Mouse (Mus musculus) forelimb bud, embryonic 11.5 days (tissue): ENCODE results near the gene Tubb2b.

Experiments
- DNase-seq: peaks from one replicate; pipeline ENCODE4 v3.0.0-alpha.2; 2012; ENCODE audit warnings: low read depth, low spot score

Tubb2b gene

DNA sequence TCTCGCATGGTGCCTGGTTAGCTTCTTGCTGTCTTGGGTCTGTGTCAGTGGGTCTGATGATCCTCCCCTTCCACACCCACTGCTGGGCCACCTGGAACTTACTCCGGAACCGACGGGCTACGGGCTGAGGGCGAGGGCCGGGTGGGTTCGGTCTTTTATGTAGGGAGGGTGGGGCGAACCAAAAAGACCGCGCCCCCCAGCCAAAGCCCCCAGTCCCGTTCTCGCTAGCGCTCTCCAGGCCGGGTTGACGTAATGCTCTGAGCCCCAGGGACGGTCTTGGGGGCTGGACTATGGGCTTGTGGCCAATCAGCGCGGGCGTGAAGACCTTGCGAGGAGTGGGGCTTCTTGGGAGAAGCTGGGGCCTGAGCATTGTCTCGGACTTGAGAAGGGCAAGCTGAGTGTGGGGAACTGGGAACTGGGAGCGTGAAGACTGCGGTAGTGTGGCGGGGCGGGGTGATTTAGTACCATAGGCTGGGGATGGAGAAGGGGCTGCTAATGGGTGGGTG is at the start of gene Tubb2b:
Tubb2b (minus strand) TSS at position 241 of the 506 bp plus-strand sequence.
- peak; percentile 86 for DNase-seq

DNA sequence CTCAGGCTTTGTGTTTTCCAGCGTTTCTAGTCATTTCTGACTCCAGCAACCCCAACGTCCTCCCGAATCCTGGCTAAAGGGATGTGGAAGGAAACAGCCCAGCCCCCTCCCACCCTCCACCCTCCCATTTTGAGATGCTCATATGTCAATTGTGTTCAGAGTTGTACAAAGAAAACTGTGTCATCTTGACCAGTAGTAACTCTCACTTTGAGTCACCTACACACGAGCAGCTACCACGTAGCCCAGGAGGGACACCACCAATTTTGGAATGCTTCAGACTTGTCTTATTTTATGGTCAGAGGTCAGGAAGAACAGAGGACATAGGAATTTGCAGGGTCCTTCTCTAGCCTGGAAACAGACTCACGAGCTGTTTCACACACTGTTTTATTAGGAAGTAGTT is 43.8 kb upstream of the Tubb2b start:
- DNase-seq, result no peak

DNA sequence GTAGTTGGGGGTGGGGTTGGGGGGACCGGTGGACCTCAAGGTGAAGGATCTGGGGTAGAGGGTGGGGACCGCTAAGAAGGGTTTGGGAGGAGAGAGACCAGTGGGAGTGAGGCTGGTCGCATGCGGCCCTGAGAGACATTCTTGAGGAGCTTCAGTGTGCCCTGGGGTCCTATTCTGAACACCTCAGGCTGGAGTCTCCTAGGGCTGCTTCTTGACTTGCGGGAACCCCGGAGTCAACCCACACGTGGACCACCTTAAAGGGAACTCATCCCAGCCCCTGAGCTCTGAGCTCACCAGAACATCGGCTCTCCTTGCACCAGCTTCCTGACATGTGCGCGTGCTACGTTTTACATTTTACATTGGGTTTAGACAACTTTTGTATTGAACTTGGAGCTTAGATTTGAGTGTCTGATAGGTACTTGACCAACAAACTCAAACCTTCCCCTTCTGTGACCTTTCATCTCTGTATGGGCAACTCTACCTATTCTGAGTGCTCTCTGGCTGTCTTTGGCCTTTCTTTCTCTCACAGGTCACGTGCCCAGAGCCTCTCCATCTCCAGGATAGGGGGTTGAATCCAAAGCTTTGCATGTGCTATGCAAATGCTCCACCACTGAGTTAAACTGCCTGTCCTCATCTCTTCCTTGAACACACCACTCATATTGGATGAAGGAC is 33.2 kb upstream of the Tubb2b start:
- DNase-seq, result no peak

DNA sequence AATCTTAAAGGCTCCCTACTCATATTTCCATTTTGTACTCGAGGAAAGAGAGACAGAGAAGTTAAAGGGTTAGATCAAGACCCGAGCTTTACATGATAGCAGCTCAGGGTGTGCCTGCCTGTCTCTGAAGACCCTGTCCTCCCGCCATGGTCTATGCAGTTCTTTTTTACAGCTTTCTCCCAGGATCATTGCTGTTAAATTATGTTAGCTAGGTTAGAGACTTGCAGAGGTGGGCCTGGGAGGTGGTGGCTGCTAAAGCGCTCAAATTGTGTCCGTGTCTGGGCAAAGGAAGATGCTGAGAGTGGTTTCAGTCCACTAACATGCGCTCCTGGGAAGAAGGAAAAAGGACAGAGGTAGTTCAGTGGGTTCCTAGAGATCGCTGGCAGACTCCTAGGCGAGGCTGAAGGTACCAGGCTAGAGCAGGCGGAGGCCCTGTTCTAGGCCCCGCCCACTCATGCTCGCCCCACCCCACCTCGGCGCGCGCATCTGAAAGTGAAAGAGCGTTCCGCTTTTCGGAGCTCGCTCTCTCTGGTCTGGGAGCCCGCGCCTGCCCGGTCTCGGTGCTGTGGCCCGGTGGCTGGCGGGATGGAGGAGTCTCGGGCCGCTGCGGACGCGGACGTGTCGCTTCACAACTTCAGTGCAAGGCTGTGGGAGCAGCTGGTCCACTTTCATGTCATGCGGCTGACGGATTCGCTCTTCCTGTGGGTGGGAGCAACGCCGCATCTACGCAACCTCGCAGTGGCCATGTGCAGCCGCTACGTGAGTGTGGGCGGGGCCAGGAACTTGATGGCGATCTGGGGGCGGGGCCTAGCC is 32.4 kb upstream of the Tubb2b start, which contains the start of gene Psmg4:
Psmg4 (plus strand) TSS at position 474 of the 813 bp plus-strand sequence.
- DNase-seq, result peak; percentile 90

DNA sequence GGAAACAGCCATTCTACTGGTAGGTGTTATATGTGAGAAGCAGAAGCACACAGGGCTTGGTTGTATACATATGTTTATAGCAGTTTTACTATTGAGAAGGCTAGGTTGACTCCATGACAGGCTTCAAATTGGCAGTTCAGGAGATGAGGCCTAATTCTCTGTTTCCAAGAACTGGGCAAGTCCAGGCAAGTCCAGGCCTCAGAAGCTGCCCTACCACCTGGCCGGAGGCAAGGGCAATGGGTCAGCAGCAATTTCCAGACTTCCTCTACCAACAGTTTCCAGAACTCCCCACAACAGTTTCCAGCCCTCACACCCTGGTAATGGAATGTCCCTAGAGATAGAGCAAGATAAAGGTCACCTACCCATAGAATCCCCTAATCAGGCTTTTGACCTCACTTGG is 29.7 kb upstream of the Tubb2b start:
- DNase-seq, result no peak

DNA sequence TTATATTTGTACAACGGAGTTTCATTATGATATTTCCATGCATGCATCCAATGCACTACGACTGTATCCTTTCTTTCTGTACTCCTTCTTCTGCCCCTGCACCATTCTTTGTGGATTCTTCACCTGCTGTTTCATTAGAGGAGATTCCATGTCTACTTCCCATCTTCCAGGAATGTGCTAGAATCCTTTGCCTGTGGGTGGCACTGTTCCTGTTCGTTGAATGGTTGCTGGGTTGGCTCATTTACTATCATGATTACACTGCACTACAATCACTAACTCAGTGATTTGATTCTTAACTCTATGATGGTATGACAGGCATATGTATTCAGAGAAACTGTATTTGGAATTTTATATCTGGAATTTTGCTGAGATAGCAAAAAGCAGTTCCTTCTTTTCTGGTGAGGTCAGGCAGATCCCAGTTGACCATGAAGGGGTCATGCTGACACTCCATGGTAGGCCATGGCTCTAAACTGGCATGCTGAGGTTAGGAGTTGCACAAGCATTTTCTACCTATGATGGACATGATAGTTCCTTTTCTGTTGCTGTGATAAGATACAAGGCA is 27.4 kb upstream of the Tubb2b start:
- DNase-seq, result no peak

DNA sequence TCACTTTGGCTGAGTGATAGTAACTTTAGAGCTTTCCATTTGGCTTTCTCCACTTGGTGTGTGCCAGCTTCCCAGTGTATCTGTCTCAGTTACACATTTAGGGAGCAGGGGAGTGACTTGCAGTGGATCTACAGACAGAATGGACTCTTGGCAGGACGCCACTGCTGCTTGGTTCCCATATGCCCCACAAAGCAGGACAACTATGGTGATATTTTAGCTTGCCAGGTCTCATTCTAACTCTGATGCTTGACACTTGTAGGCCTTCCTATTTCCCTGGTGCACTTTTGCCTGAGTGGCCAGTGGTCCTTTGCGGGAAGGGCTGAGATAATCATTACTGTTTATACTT is 26.5 kb upstream of the Tubb2b start:
- DNase-seq, result no peak

DNA sequence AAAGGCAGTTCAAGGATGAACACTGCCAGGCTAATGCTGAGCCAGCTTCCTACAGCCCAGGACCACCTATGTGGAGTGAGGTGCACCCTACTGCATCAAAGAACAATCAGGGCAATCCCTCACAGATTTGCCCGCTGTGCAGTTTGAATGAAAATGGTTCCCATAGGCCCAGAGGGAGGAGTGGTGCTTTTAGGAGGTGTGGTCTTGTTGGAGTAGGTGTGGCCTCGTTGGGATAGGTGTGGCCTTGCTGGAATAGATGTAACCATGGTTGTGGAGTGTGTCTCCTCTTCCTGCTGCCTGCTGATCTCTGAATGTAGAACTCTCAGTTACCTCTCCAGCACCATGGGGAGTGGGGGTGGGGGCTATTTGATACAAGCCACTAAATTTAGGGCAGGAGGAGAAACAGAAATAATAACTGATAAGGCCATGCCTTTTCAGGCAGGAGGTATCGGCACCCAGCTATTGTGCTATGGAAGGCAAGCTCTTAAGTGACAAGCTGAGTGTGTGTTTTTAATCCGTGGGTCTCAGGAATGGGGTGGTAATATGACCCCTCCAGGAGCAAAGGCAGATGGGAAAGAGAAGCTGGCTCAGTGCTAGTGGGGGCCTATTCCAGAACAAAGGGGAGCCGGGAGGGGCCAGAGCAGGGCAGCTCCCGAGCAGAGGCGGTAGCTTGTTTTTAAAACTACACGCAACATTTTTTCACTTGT is 26.0 kb upstream of the Tubb2b start:
- no peak for DNase-seq

DNA sequence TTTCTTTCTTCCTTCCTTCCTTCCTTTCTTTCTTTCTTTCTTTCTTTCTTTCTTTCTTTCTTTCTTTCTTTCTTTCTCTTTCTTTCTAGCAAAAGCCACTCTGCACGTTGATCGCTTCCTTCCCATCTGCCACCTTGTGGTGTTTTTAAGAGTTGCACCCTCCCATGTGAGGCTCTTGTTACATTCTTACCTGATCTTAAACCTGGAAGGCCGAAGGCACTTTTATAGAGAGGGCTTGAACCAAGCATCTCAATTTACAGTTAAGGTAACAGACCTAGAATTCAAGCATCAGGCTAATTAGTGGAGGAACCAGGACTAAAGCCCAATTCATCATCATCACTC is 24.6 kb upstream of the Tubb2b start:
- DNase-seq, result peak; percentile 77

DNA sequence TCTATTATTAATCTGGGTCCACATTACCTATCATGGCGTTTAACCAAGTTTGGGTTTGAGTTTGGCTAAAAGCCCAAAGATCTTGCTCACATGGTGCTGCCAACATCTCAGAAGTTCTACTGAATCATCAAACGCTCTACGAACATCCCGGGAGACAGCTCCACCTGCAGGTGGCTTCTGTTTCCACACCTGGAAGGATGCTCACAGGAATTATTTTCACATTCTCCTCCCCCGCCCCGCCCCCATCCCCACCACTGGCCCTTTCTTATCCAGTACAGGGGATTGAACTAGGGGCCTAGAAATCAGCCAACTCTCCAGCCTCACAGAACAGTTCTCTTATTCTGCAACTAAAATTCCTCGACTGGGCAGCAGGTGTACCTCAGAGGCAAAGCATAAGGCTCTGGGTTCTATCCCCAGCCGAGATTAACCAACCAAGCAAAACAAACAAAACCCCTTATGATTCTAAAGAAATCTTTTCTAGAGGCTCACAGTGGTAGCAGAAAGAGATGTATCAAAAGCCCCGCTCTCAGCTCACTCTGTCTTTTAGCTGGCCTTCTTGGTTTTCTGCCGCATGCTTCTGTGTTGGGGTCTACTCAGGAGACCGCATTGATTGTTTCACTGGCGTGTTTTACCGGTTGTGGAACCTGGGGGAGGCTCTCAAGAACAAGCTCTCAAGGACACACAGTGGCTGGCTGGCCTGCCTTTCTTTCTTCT is 24.1 kb upstream of the Tubb2b start:
- DNase-seq, result no peak

DNA sequence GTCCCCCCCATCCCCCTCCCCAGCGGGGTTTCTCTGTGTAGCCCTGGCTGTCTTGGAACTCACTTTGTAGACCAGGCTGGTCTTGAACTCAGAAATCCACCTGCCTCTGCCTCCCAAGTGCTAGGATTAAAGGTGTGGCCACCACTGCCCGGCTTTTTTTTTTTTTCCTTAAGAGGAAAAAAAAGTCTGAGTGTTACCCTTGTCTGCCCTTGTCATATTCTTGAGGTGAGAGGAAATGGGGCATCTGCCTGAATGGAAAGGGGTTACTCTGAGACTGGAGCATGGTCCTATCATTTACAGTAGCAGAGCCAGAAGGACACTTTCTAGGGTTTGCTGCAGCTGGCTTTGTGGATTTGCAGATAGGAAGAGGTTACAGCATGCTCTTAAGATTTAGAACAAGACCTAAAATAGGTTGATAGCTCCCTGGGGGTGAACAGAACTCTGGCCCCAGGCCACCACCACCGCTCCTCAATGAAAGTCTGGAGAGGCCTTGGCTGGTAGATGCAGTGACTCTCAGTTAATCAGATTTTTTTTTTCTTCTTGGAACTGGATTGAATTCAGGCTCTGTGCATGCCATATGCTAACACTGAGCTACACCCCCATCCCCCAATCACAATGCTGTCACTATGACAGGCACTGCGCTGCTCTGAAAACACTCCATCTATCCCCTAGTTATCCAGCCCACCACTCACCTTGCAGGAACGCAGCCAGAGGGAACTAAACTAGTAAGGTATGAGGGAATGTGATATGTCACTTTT is 23.2 kb upstream of the Tubb2b start:
- DNase-seq, result no peak

DNA sequence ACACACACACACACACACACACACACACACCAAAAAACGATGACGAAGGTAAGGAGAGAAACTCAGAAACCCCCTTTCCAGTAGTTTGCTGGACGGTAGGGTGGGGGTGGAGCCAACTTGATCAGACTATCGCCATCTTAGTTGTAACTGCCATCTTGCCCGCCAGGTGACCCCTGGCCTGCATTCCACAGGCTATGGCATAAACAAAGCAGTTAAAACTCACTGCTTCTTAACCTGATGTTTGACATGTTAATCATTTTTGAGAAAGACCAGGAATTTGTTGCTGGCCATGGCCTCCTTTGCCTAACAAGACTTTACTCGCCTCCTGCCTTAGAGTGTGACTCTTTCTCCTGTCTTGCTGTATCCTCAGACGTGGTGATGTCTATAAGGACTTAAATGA is 22.4 kb upstream of the Tubb2b start:
- DNase-seq, result no peak

DNA sequence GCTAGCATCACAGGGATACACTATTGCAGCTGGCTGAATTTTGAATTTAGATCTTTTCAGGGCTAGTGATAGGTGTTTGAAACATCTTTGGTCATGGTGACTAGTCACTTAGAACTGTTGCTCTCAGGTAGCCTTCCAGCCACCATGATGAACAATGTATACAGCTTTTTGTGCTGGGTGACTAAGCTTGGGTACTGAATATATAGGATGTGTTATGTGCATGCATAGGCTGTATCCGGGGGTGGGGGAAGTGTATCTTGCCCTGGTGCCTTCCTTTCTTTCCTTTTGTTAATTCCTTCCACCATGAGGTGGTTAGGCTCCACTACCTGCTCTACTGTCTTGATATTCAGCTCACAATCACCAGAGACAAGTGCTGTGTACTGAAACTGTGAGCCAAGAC is 21.2 kb upstream of the Tubb2b start:
- DNase-seq, result no peak

DNA sequence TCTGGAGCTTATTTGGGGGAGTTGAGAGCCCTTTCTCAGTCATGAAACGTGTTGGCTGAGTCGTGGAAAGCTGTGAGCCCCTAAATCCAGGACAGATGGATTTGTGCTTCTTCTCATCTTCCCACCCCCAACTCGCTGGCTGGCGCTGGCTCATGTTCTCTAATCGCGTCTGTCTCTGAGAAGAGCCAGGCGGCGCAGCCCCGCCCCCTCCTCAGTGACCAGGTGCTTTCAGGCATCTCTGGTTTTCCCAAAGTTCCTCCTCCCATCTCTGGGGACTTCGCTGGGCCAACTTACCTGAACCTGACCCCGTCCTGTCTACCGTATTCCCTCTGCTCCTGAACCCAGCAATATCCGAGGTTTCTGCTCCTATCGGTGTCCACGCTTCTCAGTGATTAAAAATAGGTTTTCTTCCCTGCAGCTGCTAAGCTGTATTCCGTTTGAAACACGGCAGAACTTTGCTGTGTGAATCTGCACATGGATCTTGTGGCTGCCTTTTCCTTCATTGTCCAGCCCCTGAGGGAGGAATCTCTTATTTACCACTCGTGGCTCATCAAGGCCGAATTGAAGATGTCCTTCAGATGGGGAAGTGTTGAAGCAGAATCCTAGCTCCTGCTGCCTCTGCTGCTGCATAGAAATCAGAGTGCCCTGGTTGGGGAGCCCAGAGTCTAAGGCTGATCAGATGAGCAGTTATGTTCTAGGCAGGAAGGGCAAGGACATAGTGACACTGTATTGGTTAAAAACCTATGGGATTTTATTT is 20.2 kb upstream of the Tubb2b start:
- DNase-seq, result no peak

DNA sequence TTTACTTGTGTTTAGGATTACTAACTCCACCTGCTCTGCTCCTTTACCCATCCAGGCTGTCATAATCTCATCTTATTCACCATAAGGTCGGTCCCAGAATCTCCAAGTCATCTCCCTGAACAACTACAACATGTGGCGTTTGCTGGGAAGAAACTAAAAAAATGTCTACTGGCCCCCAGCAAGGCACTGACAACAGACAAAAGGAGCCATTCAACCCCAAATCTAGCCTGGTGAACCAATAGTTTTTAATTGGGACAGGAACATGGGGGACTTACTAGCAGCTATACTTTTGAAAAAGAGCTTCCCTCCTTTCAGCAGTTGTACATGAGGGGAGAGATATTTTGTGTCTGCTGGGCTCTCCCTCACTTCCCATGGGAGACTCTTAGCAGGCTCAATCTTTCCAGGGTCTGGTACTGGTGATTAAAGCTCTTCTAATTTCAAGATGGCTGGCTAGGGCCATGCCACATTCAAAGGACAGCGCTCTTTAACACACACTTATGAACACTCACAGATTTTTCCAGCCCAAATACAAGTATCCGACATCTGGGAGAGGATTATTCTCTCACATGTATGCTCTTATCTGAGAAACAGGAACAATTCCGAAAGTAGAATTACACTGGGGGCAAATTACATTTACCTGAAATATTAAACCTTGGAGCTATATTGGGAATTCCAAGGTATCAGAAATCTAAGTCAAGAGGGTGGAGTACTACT is 19.4 kb upstream of the Tubb2b start:
- DNase-seq, result no peak

DNA sequence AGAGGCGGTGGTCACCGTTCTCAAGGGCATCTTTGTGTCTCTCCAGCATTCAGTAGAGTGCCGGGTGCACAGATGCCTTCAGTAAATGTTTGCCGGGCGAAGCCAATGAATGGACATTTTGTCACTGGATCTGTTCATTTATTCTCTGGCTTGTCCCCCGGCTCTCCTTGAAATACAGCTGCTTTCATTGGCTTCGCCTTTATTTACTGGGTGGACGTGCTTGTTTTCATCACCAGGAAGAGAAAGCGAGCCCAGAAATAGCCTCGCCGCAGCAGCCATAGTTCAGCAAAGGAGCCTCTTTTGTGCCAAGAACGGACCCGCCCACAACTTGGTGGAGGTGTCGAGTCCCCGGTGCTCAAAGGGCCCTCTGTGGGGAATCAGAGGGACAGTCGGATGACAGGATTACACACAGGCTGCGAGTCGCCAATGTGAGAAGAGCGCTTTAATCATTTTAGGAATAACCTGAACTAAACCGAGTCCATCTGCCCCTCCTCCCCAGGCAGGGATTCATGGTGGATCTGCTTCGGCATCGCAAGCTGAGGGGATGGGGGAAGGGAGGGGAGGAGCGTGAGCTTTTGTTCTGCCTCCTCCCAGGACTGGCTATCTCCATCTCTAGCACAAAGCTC is 18.6 kb upstream of the Tubb2b start:
- no peak for DNase-seq

DNA sequence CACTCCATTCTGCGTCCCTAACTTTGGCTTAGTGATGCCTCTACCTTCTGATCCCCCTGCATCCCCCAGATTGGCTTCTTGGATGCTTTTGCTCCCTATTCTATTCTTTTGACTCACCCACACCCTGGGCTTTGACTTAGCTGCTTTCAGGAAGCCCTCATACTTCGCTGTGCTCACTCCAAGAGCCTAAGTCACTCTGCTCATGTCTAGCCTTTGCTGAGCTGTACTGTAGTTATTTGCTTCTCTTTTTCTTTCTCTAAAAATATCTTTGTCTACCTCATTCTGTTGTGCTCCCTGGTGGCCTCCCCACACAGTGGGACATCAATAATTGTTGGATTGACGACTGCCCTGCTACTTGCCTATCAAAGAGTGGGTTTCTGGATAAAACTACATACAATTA is 17.9 kb upstream of the Tubb2b start:
- DNase-seq, result no peak

DNA sequence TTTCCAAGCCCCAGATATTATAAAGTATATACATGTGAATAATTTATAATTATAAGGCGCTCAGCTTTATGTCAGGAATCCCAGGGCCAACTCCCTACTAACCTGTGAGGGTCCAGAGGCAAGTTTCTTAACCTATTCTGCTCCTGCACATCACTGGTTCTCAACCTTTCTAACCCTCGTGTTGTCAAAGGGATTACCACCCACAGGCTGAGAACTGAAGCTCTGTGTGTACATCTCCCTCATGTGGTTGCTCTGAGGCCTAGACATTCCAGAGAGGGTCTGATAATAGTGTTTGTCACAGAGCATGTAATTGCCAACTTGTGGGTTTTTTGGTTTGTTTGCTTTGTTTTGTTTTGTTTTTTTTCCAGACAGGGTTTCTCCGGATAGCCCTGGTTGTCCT is 16.6 kb upstream of the Tubb2b start:
- no peak for DNase-seq

DNA sequence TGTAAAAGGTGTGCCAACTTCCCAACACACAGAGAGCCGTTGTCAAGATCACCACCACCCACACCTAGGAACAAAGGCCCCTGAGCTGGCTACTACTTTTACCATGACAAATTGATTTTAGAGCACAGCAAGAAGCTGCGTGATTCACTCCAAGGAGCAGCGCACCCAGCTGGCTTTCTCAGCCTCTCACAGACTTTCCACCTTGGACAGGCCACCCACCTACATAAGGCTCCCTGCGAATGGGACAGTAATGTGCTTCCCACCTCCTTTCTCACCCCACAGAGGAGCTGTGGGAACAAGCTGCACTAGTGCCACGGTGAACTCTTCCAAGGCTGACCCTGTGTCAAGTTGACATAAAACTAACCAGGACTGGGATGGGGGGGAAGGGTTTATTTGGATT is 13.1 kb upstream of the Tubb2b start:
- no peak for DNase-seq
